Mouse (Mus musculus): ENCODE results near the gene Map2. TPM values are rescaled to one million over a fixed set of nuclear protein-coding genes. Genes with fewer than 3 reads are reported as not detected.
A peak's percentile ranks its signal among the peaks of the same experiment; 100 is the strongest.

The Map2 gene
- total RNA-seq, 2 experiments from 2014 or later = 3.5 to 4.2 TPM

DNA sequence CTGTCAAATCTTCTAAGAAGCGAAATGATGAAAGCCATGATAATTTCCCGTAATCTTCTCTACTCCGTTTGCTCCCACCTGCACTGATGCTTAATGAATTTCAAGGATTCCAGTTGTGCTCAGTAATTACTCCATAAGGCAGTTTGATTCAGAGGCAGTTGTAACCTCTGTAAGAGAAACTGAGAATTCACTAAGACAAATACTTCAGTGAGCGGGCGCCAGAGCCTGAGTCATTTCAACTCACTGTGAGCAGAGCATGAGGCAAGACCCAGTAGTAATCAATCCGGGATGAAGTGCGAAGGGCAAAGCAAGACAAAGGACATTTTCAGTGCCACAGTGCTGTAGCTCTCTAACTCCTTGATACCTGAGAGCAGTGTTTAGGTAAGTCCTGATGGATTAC, 194.4 kb downstream of the Map2 start:
- DNase-seq = no peak
- intact Hi-C loops (cut with DNase I) = no loop called here

DNA sequence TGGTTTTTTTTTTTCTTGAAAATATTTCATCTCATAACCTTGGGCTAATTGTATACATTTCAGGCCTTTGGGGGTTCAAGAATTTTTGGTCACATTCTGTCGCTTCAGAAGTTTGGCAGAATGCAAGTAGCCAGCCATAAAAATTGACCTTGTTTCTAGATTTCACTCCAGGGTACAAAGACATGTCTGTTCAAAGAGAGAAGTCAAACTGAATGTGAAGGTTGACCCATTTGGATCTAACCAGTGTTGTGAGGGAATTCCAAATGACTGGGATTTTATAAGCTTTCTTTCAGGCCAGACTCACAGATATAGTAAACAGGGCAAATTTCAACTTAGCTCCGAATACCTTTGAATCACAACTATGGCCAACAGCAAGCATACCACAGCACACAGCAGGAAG, 196.3 kb downstream of the Map2 start:
- no peak for DNase-seq
- intact Hi-C loops (cut with DNase I) = no loop called here

DNA sequence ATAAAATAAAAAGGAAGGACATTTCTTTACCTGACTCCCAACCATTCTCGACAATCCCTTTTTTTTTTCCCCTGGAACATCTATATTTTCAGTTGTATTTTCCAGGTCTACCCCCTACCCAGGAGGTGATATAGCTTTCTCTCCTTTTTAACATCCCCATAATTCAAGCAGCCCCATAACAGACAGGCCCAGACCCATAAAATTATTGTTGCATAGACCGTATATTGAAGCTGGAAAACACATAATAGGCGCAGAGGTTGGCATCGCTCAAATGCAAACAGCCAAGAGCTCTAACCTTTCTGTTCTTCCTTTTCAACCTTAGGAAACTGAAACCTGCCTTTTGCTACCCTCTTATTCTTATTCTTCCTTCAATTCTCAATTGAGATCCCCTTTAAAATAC, 211.2 kb downstream of the Map2 start:
- intact Hi-C loops (cut with DNase I) = no loop called here
- no peak for DNase-seq

DNA sequence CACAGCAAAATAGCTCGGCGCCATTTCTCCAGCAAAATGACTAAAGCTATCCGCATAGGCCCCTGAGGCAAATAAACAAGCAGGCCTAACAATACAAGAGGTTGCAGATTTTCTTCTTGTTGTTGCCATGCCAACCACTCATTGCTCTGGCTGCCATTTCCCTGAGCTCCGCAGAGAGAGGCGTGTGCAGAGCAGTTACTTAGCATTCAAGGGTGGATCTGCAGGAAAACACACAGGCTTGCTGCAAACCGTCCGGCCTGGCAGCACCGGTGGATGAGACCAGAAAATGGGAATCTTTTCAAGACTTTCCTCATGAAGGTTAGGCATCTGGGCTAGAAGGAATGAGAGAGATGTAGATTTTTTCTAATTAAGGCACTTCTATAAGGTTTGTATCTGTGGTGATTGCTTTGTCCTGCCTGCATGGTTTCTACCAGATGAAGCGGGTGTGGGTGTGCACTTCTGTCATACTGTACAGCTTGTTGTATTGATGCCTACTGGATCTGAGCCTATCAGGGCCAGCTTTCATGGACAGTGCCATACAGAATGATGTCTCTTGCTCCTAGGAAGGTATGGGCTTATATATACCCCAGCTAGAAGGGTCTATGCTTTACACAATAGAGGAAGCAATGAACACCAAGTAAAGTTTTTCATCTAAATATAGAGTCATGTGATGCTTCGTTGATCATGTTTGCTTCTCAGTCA, 211.8 kb downstream of the Map2 start:
- no peak for DNase-seq
- intact Hi-C loops (cut with DNase I) = no loop called here

DNA sequence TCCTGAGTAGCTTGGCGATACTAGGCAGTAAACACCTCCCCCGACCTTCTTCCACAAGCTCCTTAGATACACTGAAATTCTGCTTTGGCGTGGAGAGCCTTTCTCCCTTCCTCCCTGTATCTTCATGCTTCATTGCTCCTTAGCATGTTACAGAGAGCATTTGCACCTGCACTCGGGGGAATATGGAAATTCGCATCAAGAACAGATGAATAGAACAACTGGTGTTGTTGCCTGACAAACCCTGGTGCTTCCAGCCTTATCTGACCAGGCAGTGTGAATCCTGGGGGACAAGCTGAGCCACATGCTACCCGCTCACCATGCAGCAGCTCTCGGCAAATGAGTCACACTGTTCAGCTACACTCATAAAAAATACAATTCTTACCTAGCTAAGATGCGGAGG, 213.5 kb downstream of the Map2 start:
- DNase-seq = no peak
- intact Hi-C loops (cut with DNase I) = no loop called here

DNA sequence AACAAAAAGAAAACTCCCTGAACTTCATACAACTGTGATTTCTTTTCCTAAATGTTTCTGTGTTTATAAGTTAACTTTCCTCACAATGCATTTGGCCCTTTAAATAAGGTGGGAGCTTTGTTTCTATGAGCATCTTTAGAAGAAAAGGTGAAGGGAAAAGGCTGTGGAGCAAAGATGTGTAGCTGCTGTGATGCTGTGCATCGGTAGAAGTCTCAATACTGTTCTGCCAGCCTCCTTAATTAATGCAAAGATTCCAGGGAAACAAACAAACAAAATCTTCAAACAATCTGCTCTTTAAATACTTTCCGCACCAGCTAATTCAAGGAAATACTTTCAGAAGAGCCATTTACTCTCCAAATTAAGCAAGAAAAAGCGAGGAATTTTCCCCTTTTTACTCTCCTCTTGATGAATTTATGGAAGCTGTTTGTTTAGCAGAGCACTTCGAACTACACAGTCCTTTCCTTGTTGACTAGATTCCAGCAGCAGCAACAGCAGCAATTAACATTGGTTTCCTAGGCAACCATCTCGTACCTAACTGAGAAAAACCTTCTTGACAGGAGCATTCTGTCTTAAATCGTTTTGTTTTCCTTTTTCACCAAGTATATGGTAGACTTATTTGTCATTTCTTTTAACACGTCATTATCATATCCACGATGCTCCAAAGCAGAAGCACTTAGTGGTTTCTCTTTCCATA, 220.0 kb downstream of the Map2 start:
- intact Hi-C loops (cut with DNase I) = no loop called here
- no peak for DNase-seq

DNA sequence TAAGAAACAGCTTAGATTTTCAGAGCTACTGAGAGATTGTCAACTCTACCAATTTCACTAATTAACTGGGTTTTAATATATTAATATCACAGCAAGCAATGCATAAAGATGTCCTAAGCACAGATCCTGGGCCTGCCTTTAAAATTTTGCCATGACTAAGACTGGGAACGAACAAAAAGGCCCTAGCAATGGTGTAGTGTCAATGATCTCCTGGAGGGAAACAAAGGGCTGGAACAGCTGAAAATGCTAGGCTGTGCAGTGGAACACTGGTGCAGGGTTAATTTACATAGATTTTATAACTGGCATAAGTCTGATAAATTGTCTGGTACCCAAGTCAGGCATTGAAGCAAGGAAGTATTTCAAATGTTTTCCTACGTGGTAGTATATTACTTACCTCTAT, 220.8 kb downstream of the Map2 start:
- intact Hi-C loops (cut with DNase I) = no loop called here
- no peak for DNase-seq

DNA sequence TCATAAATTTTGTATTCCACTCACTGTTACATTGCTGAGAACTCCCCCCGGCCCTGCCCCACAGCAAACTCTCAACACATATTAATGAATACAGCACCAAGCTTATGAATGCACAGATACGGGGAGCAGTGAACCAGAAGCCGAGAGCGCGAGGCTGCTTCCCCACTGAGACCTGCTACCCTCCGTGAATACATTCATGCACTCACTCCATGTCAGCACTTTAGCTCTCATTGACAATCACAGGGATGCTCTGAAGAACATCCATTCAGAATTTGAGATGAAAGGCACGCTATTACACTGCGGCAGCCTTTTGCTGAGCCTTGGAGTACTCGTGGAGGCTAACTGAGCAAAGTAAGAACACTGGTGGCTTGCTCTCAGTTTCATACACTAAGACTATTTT, 226.8 kb downstream of the Map2 start:
- intact Hi-C loops (cut with DNase I) = no loop called here
- DNase-seq = no peak

DNA sequence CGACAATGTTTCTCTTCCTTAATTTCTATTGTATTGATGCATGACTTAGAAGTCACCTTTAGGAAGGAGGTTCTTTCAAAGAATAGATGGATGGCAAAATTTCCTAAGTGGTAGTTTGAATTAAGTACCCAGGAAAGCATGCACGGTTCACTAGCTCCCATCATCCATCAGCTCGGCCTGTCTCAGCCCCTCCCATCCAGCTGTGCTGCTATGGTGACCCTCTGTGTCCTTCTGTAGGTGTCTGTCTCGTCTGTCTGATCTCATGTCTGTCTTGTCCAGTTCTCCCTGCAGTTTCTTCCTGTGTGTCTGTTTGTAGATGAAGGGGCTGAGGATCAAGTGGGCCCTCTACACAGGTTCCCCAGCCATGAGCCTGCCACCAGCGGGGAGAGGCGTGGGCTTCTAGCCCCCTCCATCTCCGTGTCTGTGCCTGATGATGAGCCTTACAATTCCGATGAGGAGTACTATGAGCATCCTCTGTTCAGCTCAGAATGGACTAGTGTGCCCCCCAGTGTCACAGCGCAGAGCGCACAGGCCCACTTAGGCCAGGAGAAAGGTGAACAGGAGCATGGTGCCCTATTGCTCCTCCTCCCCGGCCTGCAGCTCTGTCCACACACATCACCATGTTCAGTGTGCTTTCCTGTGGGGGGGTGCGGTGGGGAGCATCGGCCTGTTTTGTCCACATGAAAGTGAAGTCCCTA, 232.3 kb downstream of the Map2 start:
- no peak for DNase-seq
- intact Hi-C loops (cut with DNase I) = no loop called here

DNA sequence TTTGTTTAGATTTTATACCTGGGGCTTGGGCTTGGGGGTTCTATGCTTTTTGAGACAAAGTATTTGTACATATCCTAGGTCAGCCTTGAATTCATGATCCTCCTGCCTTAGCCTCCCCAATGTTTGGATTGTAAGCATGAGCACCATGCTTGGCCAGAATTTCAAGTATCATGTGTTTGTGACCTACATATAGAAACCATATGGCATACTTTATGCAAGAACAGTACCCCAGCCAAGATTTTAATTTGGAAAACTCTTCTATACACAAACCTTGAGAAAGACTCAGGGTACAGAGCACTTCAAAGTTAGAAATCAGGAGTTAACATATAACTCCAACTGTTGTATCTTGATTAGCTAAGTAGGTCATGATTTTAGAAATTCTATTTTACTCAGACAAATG, 243.3 kb downstream of the Map2 start:
- no peak for DNase-seq
- intact Hi-C loops (cut with DNase I) = no loop called here

DNA sequence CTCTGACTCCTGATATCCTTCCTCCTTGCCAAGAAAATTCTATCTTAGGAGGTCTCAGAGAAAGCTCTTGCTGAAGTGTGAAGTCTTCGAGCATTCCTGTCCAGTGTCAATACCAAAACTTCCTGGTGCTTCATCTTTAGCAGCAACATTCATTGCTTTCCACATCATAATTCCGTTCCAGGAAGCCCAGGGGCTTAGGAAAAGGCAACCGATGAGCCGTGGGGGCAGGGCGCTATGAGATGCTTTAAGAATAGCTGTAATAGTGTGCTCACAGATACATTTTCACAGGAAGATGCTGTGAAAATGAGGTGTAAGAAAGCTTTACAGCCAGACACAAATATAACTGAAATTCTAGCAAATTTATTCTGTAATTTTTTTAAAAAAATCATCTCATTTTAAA, 251.0 kb downstream of the Map2 start:
- no peak for DNase-seq
- intact Hi-C loops (cut with DNase I) = no loop called here

DNA sequence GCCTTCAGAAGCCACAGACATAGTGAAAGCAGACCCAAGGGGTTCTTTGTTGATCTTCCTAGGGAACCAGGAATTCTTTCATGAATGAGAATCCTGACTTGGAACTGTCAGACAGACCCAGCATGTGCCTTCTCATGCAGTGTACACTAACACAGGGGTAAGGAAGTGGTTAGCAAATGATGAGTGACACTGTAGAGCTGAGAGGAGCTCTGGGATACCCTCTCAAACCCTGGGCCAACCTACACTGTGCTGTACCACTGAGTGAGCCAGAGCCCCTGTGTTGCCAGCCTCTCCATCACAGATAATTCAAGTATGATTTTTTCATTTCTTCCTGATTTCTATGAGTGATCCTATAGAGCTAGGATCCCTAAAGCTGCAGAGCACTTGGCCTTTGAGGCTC, 255.9 kb downstream of the Map2 start:
- intact Hi-C loops (cut with DNase I) = no loop called here
- DNase-seq = no peak

DNA sequence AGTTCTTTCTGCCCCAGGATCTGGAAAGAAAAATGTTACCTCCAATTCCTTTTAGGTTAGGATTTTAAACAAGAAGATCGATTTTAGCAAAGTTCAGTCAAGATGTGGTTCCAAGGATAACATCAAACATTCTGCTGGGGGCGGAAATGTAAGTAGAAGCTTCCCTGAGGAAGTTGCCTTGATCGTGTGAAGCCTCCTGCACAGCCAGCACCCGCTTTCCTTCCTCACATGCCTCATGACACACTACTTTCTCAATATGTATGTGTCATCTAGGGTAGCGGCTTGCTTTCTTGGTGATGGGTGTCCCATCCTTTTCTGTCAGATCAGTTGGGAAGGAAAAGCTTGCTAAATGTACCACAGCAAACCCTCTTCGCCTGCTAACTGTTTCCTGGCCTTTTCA, 256.4 kb downstream of the Map2 start:
- intact Hi-C loops (cut with DNase I) = no loop called here
- DNase-seq = no peak

DNA sequence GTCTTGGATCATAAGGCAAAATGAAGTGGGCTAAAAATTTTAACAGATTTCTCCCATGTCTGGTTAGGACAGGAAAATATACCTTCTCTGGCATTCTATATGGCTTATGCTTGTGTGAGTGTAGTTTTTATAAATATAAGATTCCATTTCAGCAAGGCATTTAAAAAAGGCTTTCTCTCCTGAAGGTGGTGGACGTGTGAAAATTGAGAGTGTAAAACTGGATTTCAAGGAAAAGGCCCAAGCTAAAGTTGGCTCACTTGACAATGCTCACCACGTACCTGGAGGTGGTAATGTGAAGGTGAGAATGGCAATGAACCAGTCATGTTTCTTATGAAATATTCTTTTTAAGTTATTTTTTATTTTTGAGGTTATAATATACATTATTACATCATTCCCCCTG, 263.0 kb downstream of the Map2 start:
- intact Hi-C loops (cut with DNase I) = no loop called here
- DNase-seq = no peak

DNA sequence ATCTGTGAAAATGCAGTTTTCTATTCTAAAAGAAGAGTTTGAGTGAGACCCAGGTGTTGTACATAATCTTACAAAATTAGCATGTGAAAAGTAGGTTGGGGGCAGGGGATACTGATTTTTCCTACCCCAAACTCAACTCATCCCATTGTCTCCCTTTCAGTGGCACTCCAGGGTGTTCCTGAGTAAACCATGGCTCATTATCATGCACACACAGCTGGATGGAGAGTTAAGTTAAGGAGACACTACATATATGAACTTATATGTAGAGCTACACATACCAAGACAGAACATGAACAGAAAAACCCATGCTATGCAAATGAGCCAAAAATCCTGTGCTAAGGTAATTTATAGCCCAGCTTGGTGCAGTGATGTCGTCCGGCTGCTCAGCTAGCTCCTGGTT, 267.8 kb downstream of the Map2 start:
- no peak for DNase-seq
- intact Hi-C loops (cut with DNase I) = no loop called here

DNA sequence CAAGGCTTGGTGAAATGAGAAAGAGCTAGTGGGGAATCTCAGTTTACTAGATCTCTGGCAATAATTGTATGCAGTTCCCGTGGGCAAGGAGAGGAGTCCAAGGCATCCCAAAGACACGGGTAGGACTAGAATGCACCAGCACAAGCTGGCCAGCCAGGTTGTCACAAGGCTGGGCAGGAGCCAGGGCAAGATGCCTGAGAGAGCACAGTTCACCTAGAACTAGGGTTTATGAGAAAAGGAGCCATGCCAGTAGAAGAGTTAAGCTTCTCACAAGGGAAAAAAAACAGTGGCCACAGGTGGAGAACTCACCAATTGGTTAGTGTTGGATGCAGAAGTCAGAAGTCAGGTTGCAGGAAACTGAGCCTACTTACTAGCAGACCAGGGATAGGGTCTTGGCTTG, 274.4 kb downstream of the Map2 start:
- intact Hi-C loops (cut with DNase I) = no loop called here

DNA sequence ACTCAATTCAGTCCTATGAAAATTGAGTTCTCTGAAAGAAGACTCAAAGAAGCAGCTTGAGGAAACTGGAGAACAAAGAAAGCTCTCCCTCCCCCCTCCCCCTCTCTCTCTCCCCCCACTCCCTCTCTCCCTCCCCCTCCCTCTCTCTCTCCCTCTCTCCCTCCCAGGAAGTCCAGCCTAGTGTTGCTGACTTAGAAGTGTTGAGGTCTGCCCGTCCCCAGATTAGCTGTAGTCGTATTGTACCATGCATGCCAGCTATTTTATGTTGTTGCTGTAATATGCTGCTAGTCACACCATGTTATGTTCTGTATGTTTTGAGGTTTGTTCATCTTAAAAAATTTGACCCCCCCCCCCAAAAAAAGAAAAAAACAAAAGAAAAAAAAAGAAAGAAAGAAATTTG, 281.5 kb downstream of the Map2 start:
- no peak for DNase-seq
- intact Hi-C loops (cut with DNase I) = no loop called here

More for the DNA sequence above, 274.4 kb downstream of the Map2 start:
- DNase-seq = no peak

DNA sequence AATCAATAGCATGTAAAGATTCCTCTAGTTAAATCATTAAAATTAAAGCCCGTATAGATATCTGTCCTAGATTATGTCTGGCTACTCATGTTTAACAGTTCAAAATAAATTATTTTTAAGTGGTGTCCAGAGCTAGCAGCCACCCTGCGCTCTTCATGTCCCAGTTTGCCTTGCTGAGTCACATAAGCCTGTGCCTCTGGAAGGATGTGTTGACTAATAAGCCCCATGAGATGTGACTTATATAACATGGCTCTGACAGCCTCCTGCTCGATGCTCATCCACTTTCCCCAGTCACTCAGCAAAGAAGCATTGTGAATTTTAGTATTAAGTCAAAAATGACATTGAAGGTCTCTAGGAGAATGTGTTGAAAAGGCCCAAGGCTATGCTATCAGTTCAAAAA, 282.7 kb downstream of the Map2 start:
- no peak for DNase-seq
- intact Hi-C loops (cut with DNase I) = no loop called here

DNA sequence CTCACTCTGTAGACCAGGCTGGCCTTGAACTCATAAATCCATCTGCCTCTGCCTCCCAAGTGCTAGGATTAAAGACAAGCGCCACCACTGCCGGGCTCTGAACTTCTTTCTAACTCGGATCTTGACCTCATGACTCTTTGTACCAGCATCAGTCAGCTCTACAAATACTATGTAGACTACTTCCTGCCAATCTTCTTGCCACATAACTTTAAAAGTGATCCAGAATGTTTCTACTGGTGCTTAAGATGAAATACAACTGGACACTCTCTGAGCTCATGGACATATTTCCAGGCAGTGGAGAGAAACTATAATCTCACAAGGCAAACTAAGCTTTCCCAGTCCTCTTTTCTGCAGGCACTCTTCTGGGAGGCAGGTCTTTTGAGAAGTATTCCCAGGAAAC, 284.3 kb downstream of the Map2 start:
- intact Hi-C loops (cut with DNase I) = no loop called here

DNA sequence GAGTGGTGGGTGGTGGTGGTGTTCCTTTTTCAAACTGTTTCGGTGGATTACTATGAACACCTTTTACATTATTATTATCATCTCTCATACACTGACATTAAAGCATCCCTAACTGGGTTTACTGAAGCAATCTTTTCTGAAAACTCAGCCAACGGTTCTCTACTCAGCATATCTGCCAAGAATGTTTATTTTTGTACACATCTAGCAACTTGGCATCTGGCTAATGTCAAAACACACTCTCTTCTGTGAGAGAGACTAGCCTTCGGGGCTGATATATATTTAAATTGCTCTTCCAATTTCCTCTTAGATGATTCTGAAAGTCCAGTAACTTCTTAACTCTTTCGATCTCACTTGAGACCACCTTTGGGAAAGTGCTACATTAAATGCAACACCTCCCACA, 285.8 kb downstream of the Map2 start:
- intact Hi-C loops (cut with DNase I) = no loop called here
- no peak for DNase-seq

More for the DNA sequence above, 284.3 kb downstream of the Map2 start:
- no peak for DNase-seq

DNA sequence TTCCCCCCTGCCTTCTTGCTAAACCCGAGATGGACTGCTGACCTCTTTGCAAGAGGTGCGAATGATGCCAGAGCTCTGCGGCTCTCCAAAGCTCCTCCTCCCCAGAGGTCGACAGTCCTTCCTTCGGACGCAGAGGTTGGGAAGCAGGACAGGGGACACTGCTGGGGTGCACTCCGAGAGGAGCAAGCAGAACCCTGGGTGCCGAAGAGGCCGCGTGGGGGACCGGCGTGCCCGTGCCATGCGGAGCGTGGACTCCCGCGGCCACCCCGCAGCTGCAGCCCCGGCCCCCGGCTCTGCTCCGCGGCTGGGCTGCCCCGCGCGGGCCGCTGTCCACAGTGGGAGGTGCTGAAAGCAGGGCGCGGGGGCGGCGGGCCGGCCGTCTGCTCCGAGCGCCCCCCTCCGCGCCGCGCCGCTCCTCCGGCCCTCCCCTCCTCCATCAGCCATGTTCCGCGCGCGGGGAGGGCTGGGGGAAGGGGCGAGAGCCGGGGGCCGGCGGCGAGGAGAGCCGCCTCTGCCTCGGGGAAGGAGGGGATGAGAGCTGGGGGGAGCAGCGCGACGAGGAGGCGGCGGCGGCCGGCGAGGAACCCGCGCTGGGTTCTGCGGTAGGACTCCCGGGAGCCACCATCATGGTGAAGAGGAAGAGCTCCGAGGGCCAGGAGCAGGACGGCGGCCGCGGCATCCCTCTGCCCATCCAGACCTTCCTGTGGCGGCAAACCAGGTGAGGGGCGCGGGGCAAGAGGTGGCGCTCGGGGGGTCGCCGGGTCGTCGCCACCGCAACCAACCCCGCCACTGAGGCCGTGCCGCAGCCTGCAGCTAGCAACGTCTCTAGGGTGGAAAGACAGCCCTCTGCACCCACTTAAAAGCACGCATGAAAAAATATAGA, 293.0 kb downstream of the Map2 start, which contains the start of gene Unc80:
Gene Unc80 (plus strand): TSS at position 547 of the 883 bp plus-strand sequence.
- intact Hi-C loops (cut with DNase I) = no loop called here
- DNase-seq = peak; percentile 65 to 77

Measured in heart, postnatal 14 days (tissue).